Mouse (Mus musculus): ENCODE measurements around the gene Tmem29. TPM values are rescaled to one million over a fixed set of nuclear protein-coding genes. Genes with fewer than 3 reads are reported as not detected.

Gene Tmem29
- polyA plus RNA-seq, 1 experiment from 2014 or later: 51.6 TPM

DNA sequence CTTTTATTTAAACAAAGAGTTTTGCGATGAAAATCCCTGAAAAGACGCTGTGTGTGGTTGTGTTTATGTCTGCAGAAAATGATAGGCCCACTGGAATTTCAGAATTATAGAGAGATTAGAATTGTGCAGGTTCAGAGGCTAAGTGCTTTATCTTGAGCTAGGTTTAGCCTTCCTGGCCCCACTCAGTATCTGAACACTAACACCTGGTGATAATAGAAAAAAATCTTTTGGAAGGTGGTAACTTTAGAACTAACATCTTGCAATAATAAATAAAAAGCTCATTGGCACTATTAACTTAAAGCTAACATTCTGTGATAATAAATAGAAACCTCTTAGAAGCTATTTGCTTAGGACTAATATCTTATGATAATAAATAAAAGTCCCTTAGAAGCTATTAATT lies 1.2 kb upstream of the Tmem29 start:
- H3K27ac ChIP-seq (ENCODE audit: low read depth, low read length): no peak overlapping the region
- DNase-seq (ENCODE audit: low spot score): no peak
- no peaks in the 10 kb centered on the region for H3K9me3 ChIP-seq (ENCODE audit: control insufficient read depth, low read length)
- no peak overlapping the region for H3K9ac ChIP-seq (ENCODE audit: low read depth, low read length)
- no peaks in the 10 kb centered on the region for H3K4me1 ChIP-seq (replicated peaks; ENCODE audit: control insufficient read depth, insufficient read depth, low read length)
- ATAC-seq (ENCODE audit: low FRiP score): no peak
- no peaks in the 10 kb centered on the region for H3K27me3 ChIP-seq (ENCODE audit: control insufficient read depth, insufficient read depth, low read length)
- H3K4me3 ChIP-seq (ENCODE audit: low read depth, low read length): no peak overlapping the region
- WGBS: 88% methylated on average over 2 of the region's 2 CpGs
- no peak overlapping the region for H3K4me2 ChIP-seq (replicated peaks; ENCODE audit: low read depth, low read length)
- H3K36me3 ChIP-seq (ENCODE audit: control insufficient read depth, insufficient read depth, low read length): no peaks in the 10 kb centered on the region

DNA sequence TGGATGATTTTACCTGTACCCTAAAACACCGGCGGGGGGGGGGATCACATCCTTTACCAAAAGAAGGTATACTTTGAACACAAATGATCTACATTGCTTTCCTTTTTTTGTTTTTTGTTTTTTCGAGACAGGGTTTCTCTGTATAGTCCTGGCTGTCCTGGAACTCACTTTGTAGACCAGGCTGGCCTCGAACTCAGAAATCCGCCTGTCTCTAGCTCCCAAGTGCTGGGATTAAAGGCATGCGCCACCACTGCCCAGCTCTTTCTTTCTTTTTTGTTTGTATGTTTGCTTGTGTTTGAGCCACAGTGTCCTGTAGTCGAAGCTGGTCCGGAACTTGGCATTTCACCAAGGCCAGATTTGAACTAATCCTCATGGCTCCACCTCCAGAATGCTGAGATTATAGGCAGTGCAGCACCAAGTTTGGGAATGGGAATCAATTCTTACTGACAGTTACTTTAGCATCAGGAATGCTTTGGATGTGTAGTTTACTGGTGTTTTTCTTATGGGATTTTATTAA lies 515 bp upstream of the Tmem29 start:
- DNase-seq (ENCODE audit: low spot score): peak; percentile 5
- peak overlapping the region; percentile 41; the same call in 1 of the 2 replicates for H3K9ac ChIP-seq (ENCODE audit: low read depth, low read length)
- peak; percentile 8; the same call in 1 of the 2 replicates for ATAC-seq (ENCODE audit: low FRiP score)
- peak overlapping the region; percentile 34 for H3K4me3 ChIP-seq (ENCODE audit: low read depth, low read length)
- H3K4me2 ChIP-seq (replicated peaks; ENCODE audit: low read depth, low read length): peak overlapping the region; percentile 22
- H3K4me1 ChIP-seq (replicated peaks; ENCODE audit: control insufficient read depth, insufficient read depth, low read length): no peaks in the 10 kb centered on the region
- no peaks in the 10 kb centered on the region for H3K27me3 ChIP-seq (ENCODE audit: control insufficient read depth, insufficient read depth, low read length)
- H3K36me3 ChIP-seq (ENCODE audit: control insufficient read depth, insufficient read depth, low read length): no peaks in the 10 kb centered on the region
- H3K9me3 ChIP-seq (ENCODE audit: control insufficient read depth, low read length): no peaks in the 10 kb centered on the region
- H3K27ac ChIP-seq (ENCODE audit: low read depth, low read length): no peak overlapping the region
- WGBS: 52% methylated on average over 8 of the region's 8 CpGs

DNA sequence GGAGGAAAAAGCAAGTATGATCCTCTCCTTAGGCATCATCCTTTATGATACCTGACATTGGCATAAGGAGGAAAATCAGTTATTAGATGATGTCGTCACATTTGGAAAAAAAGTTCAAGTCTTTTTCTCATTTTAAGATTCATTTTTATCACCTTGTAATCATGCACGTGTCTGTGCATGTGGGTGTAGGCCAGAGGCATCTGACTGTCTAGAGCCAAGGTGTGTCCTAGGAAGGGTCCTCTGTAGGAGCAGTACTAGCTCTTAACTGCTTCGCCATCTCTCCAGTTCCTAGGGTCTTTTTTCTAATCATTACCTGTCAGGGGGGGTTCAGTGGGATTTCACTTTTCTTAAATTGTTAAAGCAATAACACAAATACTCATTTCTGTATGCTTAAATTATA lies 818 bp downstream of the Tmem29 start:
- DNase-seq (ENCODE audit: low spot score) (peak; percentile 2), ATAC-seq (ENCODE audit: low FRiP score) (peak; percentile 63; the same call in 1 of the 2 replicates)
- H3K9ac ChIP-seq (ENCODE audit: low read depth, low read length): no peak overlapping the region
- H3K9me3 ChIP-seq (ENCODE audit: control insufficient read depth, low read length): no peaks in the 10 kb centered on the region
- H3K4me2 ChIP-seq (replicated peaks; ENCODE audit: low read depth, low read length): peak overlapping the region; percentile 23; the same call in 1 of the 2 replicates
- H3K27me3 ChIP-seq (ENCODE audit: control insufficient read depth, insufficient read depth, low read length): no peaks in the 10 kb centered on the region
- WGBS: 37% methylated on average over 3 of the region's 3 CpGs
- H3K27ac ChIP-seq (ENCODE audit: low read depth, low read length): no peak overlapping the region
- no peaks in the 10 kb centered on the region for H3K4me1 ChIP-seq (replicated peaks; ENCODE audit: control insufficient read depth, insufficient read depth, low read length)
- H3K4me3 ChIP-seq (ENCODE audit: low read depth, low read length): no peak overlapping the region
- no peaks in the 10 kb centered on the region for H3K36me3 ChIP-seq (ENCODE audit: control insufficient read depth, insufficient read depth, low read length)

DNA sequence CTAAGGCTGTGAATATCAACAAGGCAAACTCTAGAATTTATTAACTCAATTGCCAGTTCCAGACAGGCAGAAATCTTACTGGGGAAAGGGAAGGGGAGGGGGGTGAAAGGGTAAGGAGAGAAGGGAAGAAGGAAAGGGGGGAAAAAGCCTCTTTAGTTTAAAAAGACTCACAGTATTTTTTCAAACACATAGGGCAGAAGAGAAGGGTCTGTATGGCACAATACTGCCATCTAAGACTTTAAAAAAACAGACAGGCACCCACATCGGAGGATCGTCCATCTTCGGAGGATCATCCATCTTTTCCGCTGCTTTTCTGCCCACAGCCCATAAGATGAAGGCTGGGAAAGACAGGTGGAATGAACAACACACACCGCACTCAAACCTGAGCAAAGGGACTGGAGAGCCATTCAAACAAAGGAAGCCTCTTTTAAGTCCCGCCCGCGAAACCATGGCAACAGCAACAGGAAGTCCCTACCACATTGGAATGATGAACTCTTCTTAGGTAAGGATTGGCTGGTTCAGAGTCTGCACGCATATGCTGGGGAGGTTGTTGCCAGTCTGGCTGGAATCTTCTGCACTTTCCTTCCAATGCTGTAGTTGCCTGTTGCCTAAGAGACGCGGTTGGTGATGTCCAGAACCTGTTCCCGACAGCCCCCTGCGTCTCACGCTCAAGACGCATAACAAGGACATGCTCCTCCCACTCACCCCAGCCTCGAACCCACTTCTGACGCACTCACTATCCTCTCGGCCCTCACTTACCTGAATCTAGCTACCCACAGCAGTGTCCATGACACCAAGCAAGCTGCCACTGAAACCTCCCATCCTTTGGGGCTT lies 18.2 kb downstream of the Tmem29 start:
- ATAC-seq (ENCODE audit: low FRiP score) (peak; percentile 94), DNase-seq (ENCODE audit: low spot score) (peak; percentile 81)
- Histone ChIP-seq H3K4me1 (replicated peaks; ENCODE audit: control insufficient read depth, insufficient read depth, low read length) (no peaks in the 10 kb centered on the region), H3K27ac (ENCODE audit: low read depth, low read length) (peak overlapping the region; percentile 51; the same call in 1 of the 2 replicates), H3K27me3 (ENCODE audit: control insufficient read depth, insufficient read depth, low read length) (no peaks in the 10 kb centered on the region), H3K9me3 (ENCODE audit: control insufficient read depth, low read length) (no peaks in the 10 kb centered on the region), H3K9ac (ENCODE audit: low read depth, low read length) (peak overlapping the region; percentile 34; the same call in 1 of the 2 replicates), H3K4me3 (ENCODE audit: low read depth, low read length) (peak overlapping the region; percentile 32), H3K4me2 (replicated peaks; ENCODE audit: low read depth, low read length) (peak overlapping the region; percentile 28), H3K36me3 (ENCODE audit: control insufficient read depth, insufficient read depth, low read length) (no peaks in the 10 kb centered on the region)
- WGBS: 19% methylated on average over 18 of the region's 18 CpGs

DNA sequence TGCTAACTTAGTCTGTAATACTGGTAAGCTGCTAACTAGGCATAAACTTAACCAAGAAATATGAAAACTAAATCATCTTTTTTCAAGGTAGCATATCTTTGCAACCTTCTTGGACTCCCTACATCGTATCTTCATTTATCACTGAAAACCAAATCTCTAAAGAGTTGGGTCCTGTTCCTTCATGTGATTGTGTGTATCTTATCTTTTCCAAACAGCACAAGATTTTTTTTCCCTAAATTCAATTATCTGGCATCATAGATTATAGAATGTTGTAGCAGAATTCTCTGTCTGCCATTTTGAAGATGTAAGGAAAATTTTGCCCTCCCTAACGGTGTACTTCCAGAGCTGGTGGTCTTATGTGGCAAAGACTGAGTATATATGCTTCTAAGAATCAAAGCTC lies 22.6 kb downstream of the Tmem29 start:
- ATAC-seq (ENCODE audit: low FRiP score) (no peak), DNase-seq (ENCODE audit: low spot score) (no peak)
- H3K4me2 ChIP-seq (replicated peaks; ENCODE audit: low read depth, low read length): no peak overlapping the region
- H3K27me3 ChIP-seq (ENCODE audit: control insufficient read depth, insufficient read depth, low read length): no peaks in the 10 kb centered on the region
- H3K36me3 ChIP-seq (ENCODE audit: control insufficient read depth, insufficient read depth, low read length): no peaks in the 10 kb centered on the region
- H3K27ac ChIP-seq (ENCODE audit: low read depth, low read length): no peak overlapping the region
- H3K9ac ChIP-seq (ENCODE audit: low read depth, low read length): no peak overlapping the region
- no peaks in the 10 kb centered on the region for H3K4me1 ChIP-seq (replicated peaks; ENCODE audit: control insufficient read depth, insufficient read depth, low read length)
- WGBS: 88% methylated on average over 2 of the region's 2 CpGs
- H3K4me3 ChIP-seq (ENCODE audit: low read depth, low read length): no peak overlapping the region
- H3K9me3 ChIP-seq (ENCODE audit: control insufficient read depth, low read length): no peaks in the 10 kb centered on the region

DNA sequence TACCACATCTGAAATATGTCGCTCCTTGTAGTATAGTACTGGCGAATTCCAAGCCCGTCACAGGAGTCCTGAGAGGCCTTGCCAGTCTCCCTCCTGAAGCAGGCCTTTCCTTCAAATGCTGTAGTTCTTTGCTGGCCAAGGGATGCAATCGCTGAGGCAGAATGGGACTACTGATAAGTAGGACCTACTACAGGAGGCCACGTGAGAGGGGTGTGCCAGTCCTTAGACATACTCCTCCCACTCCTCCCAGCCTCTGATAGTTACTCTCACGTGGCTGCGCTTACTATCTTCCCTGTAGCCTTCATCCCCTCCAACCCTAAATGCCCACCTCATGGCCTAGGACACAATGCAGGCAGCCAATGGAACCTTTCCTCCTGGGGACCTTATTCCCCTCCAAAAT lies 23.6 kb downstream of the Tmem29 start:
- Histone ChIP-seq H3K4me2 (replicated peaks; ENCODE audit: low read depth, low read length) (no peak overlapping the region), H3K27ac (ENCODE audit: low read depth, low read length) (no peak overlapping the region), H3K27me3 (ENCODE audit: control insufficient read depth, insufficient read depth, low read length) (no peaks in the 10 kb centered on the region), H3K9ac (ENCODE audit: low read depth, low read length) (no peak overlapping the region), H3K4me1 (replicated peaks; ENCODE audit: control insufficient read depth, insufficient read depth, low read length) (no peaks in the 10 kb centered on the region), H3K36me3 (ENCODE audit: control insufficient read depth, insufficient read depth, low read length) (no peaks in the 10 kb centered on the region), H3K4me3 (ENCODE audit: low read depth, low read length) (no peak overlapping the region), H3K9me3 (ENCODE audit: control insufficient read depth, low read length) (no peaks in the 10 kb centered on the region)
- WGBS: 85% methylated on average over 7 of the region's 7 CpGs
- DNase-seq (ENCODE audit: low spot score): no peak
- ATAC-seq (ENCODE audit: low FRiP score): no peak

DNA sequence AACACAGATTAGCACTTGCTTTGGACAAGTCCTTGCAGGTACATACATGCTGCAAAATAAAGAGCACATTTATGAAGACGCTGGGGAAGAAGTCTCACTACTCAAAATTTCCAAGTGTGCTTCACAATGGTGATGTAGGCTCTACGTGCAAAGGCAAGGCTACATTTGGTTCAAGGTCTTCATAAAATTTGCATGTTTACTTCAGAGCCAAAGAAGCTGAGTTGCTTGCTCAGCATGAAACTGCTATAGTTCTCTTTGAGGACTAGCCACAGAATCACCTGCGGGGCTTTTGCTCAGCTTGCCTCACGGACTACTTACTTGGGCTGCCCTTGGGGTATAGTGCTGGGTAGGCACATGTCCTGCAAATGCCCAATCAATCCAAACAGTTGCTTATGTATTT lies 45.4 kb downstream of the Tmem29 start:
- whole genome bisulfite sequencing: 93% methylated on average over 4 of the region's 4 CpGs
- Histone ChIP-seq H3K36me3 (ENCODE audit: control insufficient read depth, insufficient read depth, low read length) (no peaks in the 10 kb centered on the region), H3K27me3 (ENCODE audit: control insufficient read depth, insufficient read depth, low read length) (no peaks in the 10 kb centered on the region), H3K4me2 (replicated peaks; ENCODE audit: low read depth, low read length) (no peak overlapping the region), H3K4me3 (ENCODE audit: low read depth, low read length) (no peak overlapping the region), H3K27ac (ENCODE audit: low read depth, low read length) (no peak overlapping the region), H3K4me1 (replicated peaks; ENCODE audit: control insufficient read depth, insufficient read depth, low read length) (no peaks in the 10 kb centered on the region), H3K9ac (ENCODE audit: low read depth, low read length) (no peak overlapping the region), H3K9me3 (ENCODE audit: control insufficient read depth, low read length) (no peaks in the 10 kb centered on the region)
- DNase-seq (ENCODE audit: low spot score): no peak
- no peak for ATAC-seq (ENCODE audit: low FRiP score)
